Mouse (Mus musculus) effector memory CD4-positive, alpha-beta T cell, adult 5 months (primary cell): ENCODE data around the gene Olfr354. TPM values are rescaled to one million over a fixed set of nuclear protein-coding genes. Genes with fewer than 3 reads are reported as not detected.

Experiments
- polyA plus RNA-seq: library from polyadenylated mRNA; unstranded; fragments of 100-300 nt; shearing (Covaris generic); gene quantifications from one replicate; pipeline ENCODE4 v1.2.1, GENCODE M21; 2017

Gene Olfr354
- polyA plus RNA-seq = 0.06 TPM

GRCm38 (mm10) chr2:36905380-36905779, at the start of gene Olfr354:
Gene Olfr354 (plus strand): TSS chr2:36905680.

GRCm38 (mm10) chr2:36862560-36862959, 42.9 kb upstream of the Olfr354 start, which contains the start of gene Olfr351:
Gene Olfr351 (minus strand): TSS chr2:36862660.

GRCm38 (mm10) chr2:36868160-36868559, 37.3 kb upstream of the Olfr354 start, which contains the start of gene Olfr352:
Gene Olfr352 (plus strand): TSS chr2:36868460.

GRCm38 (mm10) chr2:36892836-36893235, 12.6 kb upstream of the Olfr354 start, which contains the start of gene Olfr353:
Gene Olfr353 (minus strand): TSS chr2:36892936.

GRCm38 (mm10) chr2:36928797-36929196, 23.3 kb downstream of the Olfr354 start, which contains the start of gene Olfr355:
Gene Olfr355 (minus strand): TSS chr2:36928897.

GRCm38 (mm10) chr2:36936821-36937220, 31.3 kb downstream of the Olfr354 start, which contains the start of gene Olfr356:
Gene Olfr356 (plus strand): TSS chr2:36937121.

Other genes starting within 250 kb of the Olfr354 start
- gene Olfr346, start 219.9 kb upstream of the Olfr354 start, polyA plus RNA-seq = not detected
- gene Olfr347, start 173.8 kb upstream of the Olfr354 start, polyA plus RNA-seq = not detected
- gene Olfr348, start 121.4 kb upstream of the Olfr354 start, polyA plus RNA-seq = not detected
- not detected for gene Olfr50, start 115.1 kb upstream of the Olfr354 start, polyA plus RNA-seq
- not detected for gene Olfr3, start 88.6 kb upstream of the Olfr354 start, polyA plus RNA-seq
- gene Olfr350, start 59.4 kb upstream of the Olfr354 start, polyA plus RNA-seq = not detected
- gene Olfr351, start 43.0 kb upstream of the Olfr354 start, polyA plus RNA-seq = not detected
- not detected for gene Olfr352, start 37.2 kb upstream of the Olfr354 start, polyA plus RNA-seq
- not detected for gene Olfr353, start 12.7 kb upstream of the Olfr354 start, polyA plus RNA-seq
- gene Olfr355, start 23.2 kb downstream of the Olfr354 start, polyA plus RNA-seq = 0.26 TPM
- not detected for gene Olfr356, start 31.4 kb downstream of the Olfr354 start, polyA plus RNA-seq
- gene Olfr357, start 88.1 kb downstream of the Olfr354 start, polyA plus RNA-seq = not detected
- not detected for gene Olfr358, start 103.7 kb downstream of the Olfr354 start, polyA plus RNA-seq
- gene Olfr360, start 160.1 kb downstream of the Olfr354 start, polyA plus RNA-seq = not detected
- gene Olfr361, start 183.6 kb downstream of the Olfr354 start, polyA plus RNA-seq = not detected
- not detected for gene Olfr362, start 212.2 kb downstream of the Olfr354 start, polyA plus RNA-seq
- not detected for gene Olfr364-ps1, start 233.6 kb downstream of the Olfr354 start, polyA plus RNA-seq